Mouse (Mus musculus) intestine, postnatal 0 days (tissue): Measurements from ENCODE around the gene Abce1. TPM values are rescaled to one million over a fixed set of nuclear protein-coding genes. Genes with fewer than 3 reads are reported as not detected.
A peak's percentile ranks its signal among the peaks of the same experiment; 100 is the strongest.

ENCODE experiments used
- ATAC-seq: fragments of 200-750 bp; cut with Nextera tagmentation; 2 replicates; pipeline ENCODE4 v1.8.0; 2017; ENCODE audit warnings: mild to moderate bottlenecking, moderate TSS enrichment, moderate library complexity
- H3K27ac ChIP-seq: fragments of 300-500 bp; sonication (generic); 2 replicates; pipeline ENCODE4 v1.5.1; 2014; ENCODE audit warnings: mild to moderate bottlenecking, low read depth, low read length, moderate library complexity
- H3K27me3 ChIP-seq: fragments of 300-500 bp; sonication (generic); replicated peaks from 2 replicates; pipeline ENCODE4 v1.6.1; 2014; ENCODE audit warnings: low read length, mixed read lengths; ENCODE audit not compliant: control insufficient read depth, insufficient read depth
- H3K36me3 ChIP-seq: fragments of 300-500 bp; sonication (generic); 2 replicates; pipeline ENCODE4 v1.6.1; 2014; ENCODE audit warnings: mild to moderate bottlenecking, moderate library complexity; ENCODE audit not compliant: control insufficient read depth, insufficient read depth
- H3K4me1 ChIP-seq: fragments of 300-500 bp; sonication (generic); replicated peaks from 2 replicates; pipeline ENCODE4 v1.6.1; 2014; ENCODE audit warnings: antibody characterized with exemption, low read length, mixed read lengths; ENCODE audit not compliant: control insufficient read depth, insufficient read depth
- H3K4me2 ChIP-seq: fragments of 300-500 bp; sonication (generic); replicated peaks from 2 replicates; pipeline ENCODE4 v1.6.1; 2014; ENCODE audit warnings: low read depth, mild to moderate bottlenecking, moderate library complexity
- H3K4me3 ChIP-seq: fragments of 300-500 bp; sonication (generic); 2 replicates; pipeline ENCODE4 v1.5.1; 2014; ENCODE audit warnings: low read depth, low read length
- H3K9ac ChIP-seq: fragments of 300-500 bp; sonication (generic); 2 replicates; pipeline ENCODE4 v1.6.1; 2014; ENCODE audit warnings: mild to moderate bottlenecking, low read depth, low read length
- H3K9me3 ChIP-seq: fragments of 300-500 bp; sonication (generic); 2 replicates; pipeline ENCODE4 v1.6.1; 2016; ENCODE audit warnings: mixed run types; ENCODE audit not compliant: control insufficient read depth
- CTCF ChIP-seq: sonication (generic); IDR thresholded peaks from 2 replicates; pipeline ENCODE4 v1.5.1; 2016; ENCODE audit warnings: low read depth, mild to moderate bottlenecking, control low read depth, antibody characterized with exemption, moderate library complexity
- WGBS: fragments of 180-500 bp; shearing (Covaris S2); extraction: QIAGEN DNeasy Blood & Tissue Kit; methylation state at CpG from one replicate; pipeline ENCODE4 v1.1.7; 2014; 5-methylcytosine and 5-hydroxymethylcytosine counted together
- polyA plus RNA-seq: library from polyadenylated mRNA; unstranded; fragments of >200 nt; fragmentation: Nextera tagmentation; extraction: Ambion mirVana; gene quantifications from 2 replicates; pipeline ENCODE4 v1.2.1, GENCODE M21; 2015

Abce1 gene
- polyA plus RNA-seq, 1 experiment from 2014 or later: 23.9 TPM

DNA sequence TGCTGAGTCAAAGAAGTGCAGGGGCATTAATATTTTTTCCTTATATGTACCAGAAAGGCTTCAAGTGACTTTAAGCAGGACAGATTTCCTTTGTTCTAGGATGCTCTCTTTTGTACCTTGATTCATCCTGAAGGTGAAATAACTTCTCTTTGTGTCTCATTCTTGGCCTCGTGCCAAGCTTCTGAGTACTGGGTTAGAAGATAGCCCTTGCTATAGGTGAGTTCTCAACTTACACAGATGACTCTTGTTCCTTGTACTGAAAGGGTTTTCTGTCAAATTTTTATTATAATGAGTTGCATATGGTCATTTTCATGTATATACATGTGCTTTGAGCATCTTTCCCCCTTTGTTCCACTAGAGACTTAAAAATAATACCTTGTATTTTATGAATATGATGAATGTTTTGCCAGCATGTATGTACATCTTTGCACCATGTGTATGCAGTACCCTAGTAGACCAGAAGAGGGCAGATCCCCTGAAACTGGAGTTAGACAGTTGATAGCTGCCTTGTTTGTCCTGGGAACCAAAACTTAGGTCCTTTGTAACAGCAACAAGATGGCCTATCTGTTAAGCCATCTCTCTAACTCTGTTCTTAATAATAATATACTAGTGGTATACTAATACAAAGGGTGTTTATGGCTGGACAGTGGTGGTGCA, 61.3 kb downstream of the Abce1 start:
- H3K9me3 ChIP-seq: no peaks in the 10 kb centered on the region
- H3K27me3 ChIP-seq: no peaks in the 10 kb centered on the region
- 76% methylated on average over 1 of the region's 1 CpGs for WGBS
- no peaks in the 10 kb centered on the region for H3K4me1 ChIP-seq
- H3K9ac ChIP-seq: no peak overlapping the region
- H3K4me2 ChIP-seq: no peak overlapping the region
- H3K36me3 ChIP-seq: peaks cover 14% of the 10 kb centered on the region
- TF ChIP-seq CTCF: peak; percentile 71
- no peak overlapping the region for H3K4me3 ChIP-seq
- ATAC-seq: no peak
- no peak overlapping the region for H3K27ac ChIP-seq

DNA sequence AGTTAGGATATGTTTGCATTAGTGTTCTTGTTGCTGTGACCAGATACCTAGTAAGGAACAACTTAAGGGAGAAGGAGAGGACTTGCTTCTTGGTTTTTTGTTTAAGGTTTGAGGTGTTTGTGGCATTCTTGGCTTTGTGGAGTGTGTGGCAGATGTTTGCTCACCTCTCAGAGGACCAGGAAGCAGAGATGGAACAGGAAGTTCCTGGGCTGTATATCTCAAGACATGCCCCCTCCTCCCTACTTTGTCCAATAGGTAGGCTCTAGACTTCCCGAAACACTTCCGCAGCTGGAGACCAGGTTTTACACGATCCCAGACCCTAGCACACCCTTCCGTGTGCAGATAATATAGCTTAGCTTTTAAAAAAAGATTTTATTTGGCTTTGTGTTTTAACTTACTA, 62.0 kb downstream of the Abce1 start:
- H3K4me1 ChIP-seq: no peaks in the 10 kb centered on the region
- no peak overlapping the region for H3K9ac ChIP-seq
- WGBS: 92% methylated on average over 4 of the region's 4 CpGs
- no peaks in the 10 kb centered on the region for H3K9me3 ChIP-seq
- ATAC-seq: no peak
- 0 out of 2 replicates have a peak overlapping the region, but pooled peaks have one; percentile 24 for H3K27ac ChIP-seq
- no peaks in the 10 kb centered on the region for H3K27me3 ChIP-seq
- peaks cover 14% of the 10 kb centered on the region for H3K36me3 ChIP-seq
- TF ChIP-seq CTCF: no peak
- no peak overlapping the region for H3K4me3 ChIP-seq
- no peak overlapping the region for H3K4me2 ChIP-seq

DNA sequence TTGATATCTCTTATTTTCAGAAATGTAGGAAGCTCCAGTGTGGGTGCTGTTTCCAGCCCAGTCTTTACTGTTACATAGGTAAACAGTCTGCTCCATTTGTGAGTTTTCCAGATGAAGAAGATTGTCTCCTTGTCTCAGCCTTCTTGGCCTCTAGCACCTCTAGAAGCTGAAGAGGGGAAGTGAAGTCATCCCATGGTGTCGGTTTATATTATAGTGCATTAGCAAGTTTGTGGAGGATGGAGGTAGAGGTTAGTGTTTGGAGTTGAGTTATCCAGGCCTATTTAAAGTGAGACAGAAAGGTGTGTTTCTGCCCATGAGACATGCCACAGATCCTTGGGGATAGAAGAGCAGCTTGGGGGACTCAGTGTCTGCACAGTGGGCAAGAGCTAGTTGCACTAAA, 70.4 kb downstream of the Abce1 start:
- TF ChIP-seq CTCF: no peak
- ATAC-seq: no peak
- Histone ChIP-seq H3K27me3 (no peaks in the 10 kb centered on the region), H3K4me1 (0 out of 2 replicates have a peak, but pooled peaks cover 3% of the 10 kb centered on the region), H3K9ac (no peak overlapping the region), H3K27ac (no peak overlapping the region), H3K4me3 (0 out of 2 replicates have a peak overlapping the region, but pooled peaks have one; percentile 4), H3K4me2 (peak overlapping the region; percentile 81), H3K9me3 (no peaks in the 10 kb centered on the region), H3K36me3 (peaks cover 5% of the 10 kb centered on the region; the same call in 1 of the 2 replicates)
- 3% methylated on average over 1 of the region's 1 CpGs for WGBS

DNA sequence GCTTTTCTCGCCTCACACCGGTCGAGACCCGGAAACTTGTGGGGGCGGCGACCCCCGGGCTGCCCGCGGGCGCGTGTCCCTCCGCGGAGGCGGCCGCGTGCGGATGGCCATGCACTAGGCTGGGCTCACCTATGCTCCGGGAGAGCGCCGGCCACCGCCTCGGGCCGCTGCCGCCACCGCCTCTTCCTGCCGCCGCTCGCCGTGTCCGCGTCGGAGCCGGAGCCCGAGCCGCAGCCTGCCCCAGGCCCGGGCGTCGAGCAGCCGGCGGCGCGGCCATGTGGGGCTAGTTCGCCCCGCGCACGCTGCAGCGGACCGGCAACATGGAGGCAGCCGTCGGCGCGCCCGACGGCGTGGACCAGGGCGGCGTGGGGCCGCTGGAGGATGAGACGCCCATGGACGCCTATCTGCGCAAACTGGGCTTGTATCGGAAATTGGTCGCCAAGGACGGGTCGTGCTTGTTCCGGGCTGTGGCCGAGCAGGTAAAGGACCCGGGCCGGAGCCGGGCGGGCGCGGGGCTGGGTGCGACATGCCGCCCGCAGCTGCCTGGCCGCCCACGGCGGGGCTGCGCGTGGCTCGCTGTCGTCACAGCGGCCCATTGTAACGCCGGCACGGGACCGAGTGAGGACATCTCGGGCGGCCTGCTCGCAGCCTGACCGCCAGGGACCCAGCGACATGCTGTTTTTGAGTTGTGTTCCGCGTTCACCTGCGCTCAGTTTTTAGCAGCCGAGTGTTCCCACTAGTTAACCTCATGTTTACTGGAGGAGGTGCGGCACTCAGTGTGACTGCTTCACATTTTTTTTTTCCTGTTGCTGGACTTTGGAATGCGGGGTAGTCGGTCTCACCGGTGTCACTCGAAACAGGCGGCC, 71.7 kb downstream of the Abce1 start, which contains the start of gene Otud4:
Gene Otud4, plus strand, starts transcription at position 33 of the 866 bp plus-strand sequence.
- no peaks in the 10 kb centered on the region for H3K9me3 ChIP-seq
- H3K27me3 ChIP-seq: no peaks in the 10 kb centered on the region
- peak within 1 kb of the TSS; percentile 85 for H3K4me3 ChIP-seq
- H3K4me2 ChIP-seq: peak within 1 kb of the TSS; percentile 81
- peak within 1 kb of the TSS; percentile 98 for H3K27ac ChIP-seq
- peak; percentile 37; the same call in 1 of the 2 replicates for TF ChIP-seq CTCF
- 0 out of 2 replicates have a peak, but pooled peaks cover 3% of the 10 kb centered on the region for H3K4me1 ChIP-seq
- H3K9ac ChIP-seq: peak within 1 kb of the TSS; percentile 79
- WGBS: under 1% methylated on average over 99 of the region's 103 CpGs
- ATAC-seq: peak; percentile 42
- peaks cover 5% of the 10 kb centered on the region; the same call in 1 of the 2 replicates for H3K36me3 ChIP-seq

DNA sequence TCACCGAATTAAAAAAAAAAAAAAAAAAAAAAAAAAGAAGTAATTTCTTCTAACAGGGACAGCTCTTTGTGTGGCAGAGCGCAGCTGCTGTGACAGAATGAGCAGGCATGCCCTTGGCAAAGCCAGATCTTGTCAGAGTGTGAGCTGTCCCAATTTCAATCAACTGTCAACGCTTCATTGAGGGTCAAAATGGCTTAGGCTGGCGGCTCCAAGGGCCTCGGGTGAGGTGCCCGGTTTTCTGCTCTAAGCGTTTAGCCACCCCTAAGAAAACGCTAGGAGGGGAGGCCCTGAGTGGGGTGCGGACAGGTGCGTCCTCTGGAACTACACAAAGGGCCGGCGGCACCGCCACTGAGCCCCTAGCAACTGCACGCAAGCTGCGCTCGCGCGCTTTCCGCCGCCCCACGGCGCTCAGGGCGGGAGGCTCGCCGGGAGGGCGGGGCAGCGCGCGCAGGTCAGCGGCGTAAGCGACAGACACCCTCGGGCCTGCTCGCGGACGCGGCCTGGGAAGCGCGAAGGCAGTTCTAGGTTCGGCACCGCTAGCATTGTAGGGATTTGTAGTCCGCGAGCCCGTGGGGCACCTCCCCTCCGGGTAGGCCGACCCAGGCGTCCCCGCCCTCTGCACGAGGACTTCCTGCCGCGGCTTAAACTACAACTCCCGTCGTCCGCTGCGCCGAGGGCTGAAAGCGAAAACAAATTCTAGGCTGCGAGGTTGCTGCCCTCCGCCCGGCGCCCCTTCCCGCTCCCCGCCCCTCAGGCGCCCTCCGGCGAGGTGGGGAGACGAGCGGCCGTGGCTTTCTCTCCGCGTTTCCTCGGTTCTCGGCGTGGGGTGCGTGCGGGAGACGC, 72.6 kb downstream of the Abce1 start:
- H3K27ac ChIP-seq: peak overlapping the region; percentile 98
- 0 out of 2 replicates have a peak, but pooled peaks cover 2% of the 10 kb centered on the region for H3K9me3 ChIP-seq
- peak overlapping the region; percentile 85 for H3K4me3 ChIP-seq
- no peaks in the 10 kb centered on the region for H3K27me3 ChIP-seq
- H3K4me2 ChIP-seq: peak overlapping the region; percentile 81
- ATAC-seq: peak; percentile 99
- TF ChIP-seq CTCF: no peak
- H3K4me1 ChIP-seq: 0 out of 2 replicates have a peak, but pooled peaks cover 3% of the 10 kb centered on the region
- H3K9ac ChIP-seq: peak overlapping the region; percentile 79
- WGBS: under 1% methylated on average over 71 of the region's 77 CpGs
- H3K36me3 ChIP-seq: peaks cover under 1% of the 10 kb centered on the region; the same call in 1 of the 2 replicates
